Mouse (Mus musculus) midbrain, embryonic 11.5 days (tissue): ENCODE measurements at regions not wholly inside any gene's neighbourhood (a gene's known extent, or its start where the extent isn't known, plus 50 kb on each side); places are given as distances from the start of the nearest gene placed in this dataset.

Experiments
- ATAC-seq: fragments of 200-750 bp; cut with Nextera tagmentation; 2 replicates; pipeline ENCODE4 v1.8.0; 2017; ENCODE audit warnings: moderate TSS enrichment, moderate library complexity; ENCODE audit not compliant: low FRiP score
- DNase-seq: peaks from one replicate; pipeline ENCODE4 v3.0.0; 2015; ENCODE audit warnings: low spot score; ENCODE audit errors: missing footprints
- H3K27ac ChIP-seq: fragments of 300-500 bp; sonication (generic); 2 replicates; pipeline ENCODE4 v1.5.1; 2014; ENCODE audit warnings: low read depth, low read length
- H3K27me3 ChIP-seq: fragments of 300-500 bp; sonication (generic); 2 replicates; pipeline ENCODE4 v1.6.1; 2014; ENCODE audit warnings: mild to moderate bottlenecking, low read length, moderate library complexity, mixed read lengths; ENCODE audit not compliant: control insufficient read depth, insufficient read depth
- H3K36me3 ChIP-seq: fragments of 300-500 bp; sonication (generic); 2 replicates; pipeline ENCODE4 v1.6.1; 2014; ENCODE audit warnings: mild to moderate bottlenecking, low read length, moderate library complexity, mixed read lengths; ENCODE audit not compliant: control insufficient read depth, insufficient read depth
- H3K4me1 ChIP-seq: fragments of 300-500 bp; sonication (generic); 2 replicates; pipeline ENCODE4 v1.6.1; 2014; ENCODE audit warnings: low read length; ENCODE audit not compliant: control insufficient read depth, insufficient read depth
- H3K4me2 ChIP-seq: fragments of 300-500 bp; sonication (generic); 2 replicates; pipeline ENCODE4 v1.6.1; 2014; ENCODE audit warnings: mild to moderate bottlenecking, moderate library complexity
- H3K4me3 ChIP-seq: fragments of 300-500 bp; sonication (generic); 2 replicates; pipeline ENCODE4 v1.5.1; 2014; ENCODE audit warnings: low read depth, low read length
- H3K9ac ChIP-seq: fragments of 300-500 bp; sonication (generic); 2 replicates; pipeline ENCODE4 v1.6.1; 2014; ENCODE audit warnings: low read length
- H3K9me3 ChIP-seq: fragments of 300-500 bp; sonication (generic); 2 replicates; pipeline ENCODE4 v1.6.1; 2016; ENCODE audit warnings: low read length; ENCODE audit not compliant: control insufficient read depth
- WGBS: fragments of 180-500 bp; shearing (Covaris S2); extraction: QIAGEN DNeasy Blood & Tissue Kit; methylation state at CpG from one replicate; pipeline ENCODE4 v1.1.7; 2014; 5-methylcytosine and 5-hydroxymethylcytosine counted together

DNA sequence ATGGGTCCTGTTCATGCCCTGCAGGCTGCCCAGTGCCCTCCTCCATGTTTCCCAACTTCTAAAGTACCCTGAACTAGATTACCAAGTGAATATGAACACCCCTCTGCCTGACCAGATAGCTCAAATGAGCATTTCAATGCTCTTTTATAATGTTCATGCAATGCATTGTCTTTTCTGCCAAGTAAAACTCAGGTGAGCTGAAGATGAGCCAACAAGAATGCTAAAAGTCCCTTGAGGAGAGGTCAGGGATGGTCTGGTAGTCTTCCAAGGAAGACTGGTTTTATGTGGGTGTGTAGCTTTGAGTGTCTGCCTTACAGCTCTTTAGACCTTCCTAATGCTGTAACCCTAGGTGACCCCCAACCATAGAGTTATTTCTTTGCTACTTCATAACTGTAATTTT, 58.0 kb upstream of the Abca12 start:
- DNase-seq (no peak), ATAC-seq (no peak)
- Histone ChIP-seq H3K36me3 (no peaks in the 10 kb centered on the region), H3K9ac (no peak overlapping the region), H3K9me3 (no peaks in the 10 kb centered on the region), H3K4me1 (no peaks in the 10 kb centered on the region), H3K4me3 (no peak overlapping the region), H3K27ac (no peak overlapping the region), H3K27me3 (no peaks in the 10 kb centered on the region), H3K4me2 (no peak overlapping the region)

- Histone ChIP-seq H3K4me2 (no peak overlapping the region), H3K36me3 (no peaks in the 10 kb centered on the region), H3K9me3 (no peaks in the 10 kb centered on the region), H3K9ac (no peak overlapping the region), H3K4me3 (no peak overlapping the region), H3K4me1 (no peaks in the 10 kb centered on the region), H3K27me3 (no peaks in the 10 kb centered on the region), H3K27ac (no peak overlapping the region)
- ATAC-seq, result no peak
- DNase-seq, result no peak
- WGBS, result 92% methylated on average over 4 of the region's 4 CpGs
Measured at GRCm38 (mm10) chr1:71483149-71483548, 68.4 kb upstream of the Abca12 start.

DNA sequence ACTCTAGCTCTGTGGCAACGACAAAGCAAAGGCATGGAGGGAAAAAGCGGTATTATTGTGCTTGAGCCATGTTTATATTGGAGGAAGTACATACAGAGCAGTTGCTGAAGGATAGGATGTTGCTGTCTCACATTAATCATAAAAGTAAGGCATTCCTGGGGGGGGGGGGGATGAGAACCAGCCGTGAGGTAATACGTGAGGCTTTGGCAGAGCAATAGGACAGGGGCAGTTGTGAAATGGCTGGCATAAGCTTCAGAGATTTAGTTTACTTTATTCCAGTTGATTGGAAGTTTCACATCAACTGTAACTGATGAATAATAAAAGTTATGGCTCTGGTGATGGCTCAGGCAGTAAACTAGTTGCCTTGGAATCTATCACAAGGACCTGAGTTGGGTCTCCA, 62.4 kb upstream of the Atic start:
- Histone ChIP-seq H3K27ac (no peak overlapping the region), H3K4me1 (no peaks in the 10 kb centered on the region), H3K36me3 (no peaks in the 10 kb centered on the region), H3K9ac (no peak overlapping the region), H3K27me3 (no peaks in the 10 kb centered on the region), H3K9me3 (no peaks in the 10 kb centered on the region), H3K4me3 (no peak overlapping the region), H3K4me2 (no peak overlapping the region)
- ATAC-seq, result no peak
- DNase-seq, result no peak
- WGBS, result 92% methylated on average over 4 of the region's 4 CpGs

GRCm38 (mm10) chr1:71505898-71506297, 51.1 kb upstream of the Atic start:
- no peak overlapping the region for H3K4me2 ChIP-seq
- no peaks in the 10 kb centered on the region for H3K27me3 ChIP-seq

GRCm38 (mm10) chr1:71506534-71506933, 50.4 kb upstream of the Atic start:
- no peaks in the 10 kb centered on the region for H3K36me3 ChIP-seq
- ATAC-seq (no peak; the same call in 1 of the 2 replicates), DNase-seq (no peak)
- H3K9me3 ChIP-seq, result no peaks in the 10 kb centered on the region
- H3K4me2 ChIP-seq, result no peak overlapping the region
- no peaks in the 10 kb centered on the region for H3K4me1 ChIP-seq
- H3K27me3 ChIP-seq, result no peaks in the 10 kb centered on the region
- 56% methylated on average over 3 of the region's 3 CpGs for WGBS
- H3K4me3 ChIP-seq, result no peak overlapping the region
- no peak overlapping the region for H3K9ac ChIP-seq
- H3K27ac ChIP-seq, result no peak overlapping the region

More at GRCm38 (mm10) chr1:71505898-71506297, 51.1 kb upstream of the Atic start:
- Histone ChIP-seq H3K27ac (no peak overlapping the region), H3K9ac (no peak overlapping the region), H3K4me1 (no peaks in the 10 kb centered on the region), H3K4me3 (no peak overlapping the region), H3K9me3 (no peaks in the 10 kb centered on the region), H3K36me3 (no peaks in the 10 kb centered on the region)
- DNase-seq (peak; percentile 91), ATAC-seq (no peak)
- 9% methylated on average over 5 of the region's 5 CpGs for WGBS
